ENCODE assay signal across 9 mouse cellular contexts in genomic region chr7:17017036-17017435, GRCm38 (mm10). TPM values are rescaled to one million over a fixed set of nuclear protein-coding genes. Genes with fewer than 3 reads are reported as not detected.
DNase-seq lines count a peak whose midpoint lies in the region; ATAC-seq and TF ChIP-seq lines count a peak whose summit lies in the region.
"Had no signal": no experiment of that assay in that cellular context is flagged by ENCODE, and none has a peak within 500 bp of the region (broad histone marks: within the 10 kb centered on the region; RNA-seq: fewer than 3 reads in every experiment).

No protein-coding gene starts in this region.

- no peak overlapping the region for H3K9ac ChIP-seq in embryonic facial prominence, embryonic 13.5 days

- H3ac ChIP-seq in myocyte (ENCODE audit: control insufficient read depth, insufficient read length), result no peak overlapping the region

- intact Hi-C loops in gastrocnemius, postnatal 14 days (cut with DNase I; ENCODE audit: low total_unique reads), result no loop called here
- intact Hi-C loops in left cerebral cortex, postnatal 14 days (cut with DNase I), result loop anchor here (5.0 kb wide), 1 partner anchor 35 kb away; no protein-coding TSS in a partner anchor

- no peak overlapping the region for H3K4me3 ChIP-seq in embryonic facial prominence, embryonic 13.5 days
- no peak overlapping the region for H3K4me3 ChIP-seq in embryonic facial prominence, embryonic 10.5 days
- H3K4me3 ChIP-seq in cerebellum, adult 2 months (replicated peaks; ENCODE audit: insufficient read depth, low read depth, low read length), result no peak overlapping the region
- no peak overlapping the region for H3K4me3 ChIP-seq in myocyte
- H3K4me3 ChIP-seq: erythroblast, embryonic 14.5 days had no signal

- no peak for TF ChIP-seq CTCF in cerebellum, adult 2 months (IDR thresholded peaks at IDR 0.05; ENCODE audit: borderline replicate concordance, insufficient read depth, low read depth, low read length)

- peaks cover 90% of the 10 kb centered on the region for H3K36me3 ChIP-seq in embryonic facial prominence, embryonic 13.5 days
- peaks cover 97% of the 10 kb centered on the region for H3K36me3 ChIP-seq in embryonic facial prominence, embryonic 10.5 days (replicated peaks)
- peaks cover 7% of the 10 kb centered on the region for H3K36me3 ChIP-seq in myocyte (ENCODE audit: control insufficient read depth, insufficient read depth)

- no peak for TF ChIP-seq POLR2A in cerebellum, adult 2 months (IDR thresholded peaks at IDR 0.05; ENCODE audit: borderline replicate concordance, insufficient read depth, low read length)
- no peak for TF ChIP-seq POLR2A in myocyte (IDR thresholded peaks at IDR 0.05; ENCODE audit: insufficient read length, low read depth)

- peaks cover 21% of the 10 kb centered on the region for H3K79me2 ChIP-seq in myocyte (ENCODE audit: control insufficient read depth, insufficient read depth)

- DNase-seq in embryonic facial prominence, embryonic 10.5 days (ENCODE audit: low spot score), result no peak
- DNase-seq in cerebellum, adult 2 months, result peak; percentile 99 to 100
- DNase-seq in gastrocnemius, postnatal 14 days, result peak; percentile 95
- DNase-seq in kidney, adult 18-20 months, result peak; percentile 89
- DNase-seq in left cerebral cortex, postnatal 14 days (ENCODE audit: low spot score in 2 of 2), result peak; percentile 92 to 96
- DNase-seq in urinary bladder, postnatal 14 days (ENCODE audit: low spot score), result peak; percentile 94

- H3K27me3 ChIP-seq in embryonic facial prominence, embryonic 13.5 days, result no peaks in the 10 kb centered on the region
- no peaks in the 10 kb centered on the region for H3K27me3 ChIP-seq in embryonic facial prominence, embryonic 10.5 days (replicated peaks; ENCODE audit: low read depth, poor library complexity, severe bottlenecking)
- no peaks in the 10 kb centered on the region for H3K27me3 ChIP-seq in cerebellum, adult 2 months (ENCODE audit: control insufficient read depth, insufficient read depth, low read length)
- no peaks in the 10 kb centered on the region for H3K27me3 ChIP-seq in myocyte (ENCODE audit: control insufficient read depth, insufficient read depth, insufficient read length)

- no peaks in the 10 kb centered on the region for H3K9me3 ChIP-seq in embryonic facial prominence, embryonic 13.5 days
- no peaks in the 10 kb centered on the region for H3K9me3 ChIP-seq in embryonic facial prominence, embryonic 10.5 days

- peak; percentile 50; the same call in 1 of the 2 replicates for ATAC-seq in embryonic facial prominence, embryonic 13.5 days (ENCODE audit: insufficient number of reproducible peaks, insufficient read depth, low FRiP score, low TSS enrichment, low read depth)

- 82% methylated on average over 1 of the region's 1 CpGs for WGBS in embryonic facial prominence, embryonic 13.5 days
- 94% methylated on average over 1 of the region's 1 CpGs for WGBS in embryonic facial prominence, embryonic 10.5 days
- 7% methylated on average over 1 of the region's 1 CpGs for WGBS in cerebellum, adult 2 months

- 0 out of 2 replicates have a peak, but pooled peaks cover 4% of the 10 kb centered on the region for H3K4me1 ChIP-seq in embryonic facial prominence, embryonic 13.5 days
- no peaks in the 10 kb centered on the region for H3K4me1 ChIP-seq in embryonic facial prominence, embryonic 10.5 days
- peaks cover 87% of the 10 kb centered on the region for H3K4me1 ChIP-seq in cerebellum, adult 2 months (ENCODE audit: control insufficient read depth, insufficient read depth, low read length)

- no peak overlapping the region for H3K4me2 ChIP-seq in embryonic facial prominence, embryonic 13.5 days
- H3K4me2 ChIP-seq in myocyte (ENCODE audit: low read depth), result peak overlapping the region; percentile 68

- no peak overlapping the region for H3K27ac ChIP-seq in embryonic facial prominence, embryonic 13.5 days
- H3K27ac ChIP-seq in embryonic facial prominence, embryonic 10.5 days (replicated peaks), result no peak overlapping the region
- peak overlapping the region; percentile 87 for H3K27ac ChIP-seq in cerebellum, adult 2 months (ENCODE audit: insufficient read depth, low read length)

TF ChIP-seq in myocyte, 11 proteins besides CTCF, POLR2A, EP300 and RAD21:
- TF ChIP-seq SRF (IDR thresholded peaks at IDR 0.05; ENCODE audit: control insufficient read depth, insufficient read length, low read depth), result no peak
- peak; percentile 19 to 93 (median 59) for TF ChIP-seq MYOG (IDR thresholded peaks at IDR 0.05; ENCODE audit: control insufficient read depth in 1 of 3, insufficient read depth in 1 of 3, insufficient read length in 2 of 3, low read depth in 2 of 3)
- TF ChIP-seq REST (IDR thresholded peaks at IDR 0.05; ENCODE audit: insufficient read depth, insufficient read length), result no peak
- no peak for TF ChIP-seq MAX (IDR thresholded peaks at IDR 0.05; ENCODE audit: low read depth)
- TF ChIP-seq TCF12 (IDR thresholded peaks at IDR 0.05; ENCODE audit: insufficient read depth, poor library complexity, severe bottlenecking), result no peak
- no peak for TF ChIP-seq USF1 (IDR thresholded peaks at IDR 0.05; ENCODE audit: low read depth)
- TF ChIP-seq MYOD1 (IDR thresholded peaks at IDR 0.05; ENCODE audit: control insufficient read depth in 1 of 3, insufficient read length in 2 of 3, low read depth in 2 of 3), result peak in 2 of 3 experiments; percentile 85 to 90
- no peak for TF ChIP-seq TCF3 (IDR thresholded peaks at IDR 0.05; ENCODE audit: insufficient read length, low read depth)
- no peak for TF ChIP-seq POLR2AphosphoS2 (IDR thresholded peaks at IDR 0.05; ENCODE audit: insufficient read length, low read depth)
- no peak for TF ChIP-seq CEBPB (IDR thresholded peaks at IDR 0.05; ENCODE audit: insufficient read depth, poor library complexity, severe bottlenecking)
- TF ChIP-seq E2F4 (IDR thresholded peaks at IDR 0.05; ENCODE audit: insufficient read depth), result no peak

RNA-seq across cellular contexts. Expression of gene Ppp5c, which starts 10.7 kb away (rescaled TPM):
- 109 and 112 TPM in 2 replicates for polyA plus RNA-seq in embryonic facial prominence, embryonic 13.5 days (2015; fragmentation: Nextera tagmentation; extraction: Ambion mirVana)
- 138 and 146 TPM in 2 replicates for polyA plus RNA-seq in embryonic facial prominence, embryonic 10.5 days (2016; fragmentation: Nextera tagmentation; extraction: Ambion mirVana)
- polyA plus RNA-seq in cerebellum, adult 2 months (2012; rRNA removed), result 306 and 336 TPM in 2 replicates
- total RNA-seq in gastrocnemius, postnatal 14 days (2021), result 10 to 100 TPM; 56.3 to 67.8 TPM
- total RNA-seq in left cerebral cortex, postnatal 14 days (2021), result 100 to 1,000 TPM; 182 to 185 TPM
- 126 TPM for polyA plus RNA-seq in myocyte (2012; fragmentation: generic; extraction: Trizol)

RNA-seq across cellular contexts. Expression of gene Ccdc8, which starts 24.5 kb away (rescaled TPM):
- 20.7 and 22.1 TPM in 2 replicates for polyA plus RNA-seq in embryonic facial prominence, embryonic 13.5 days (2015; fragmentation: Nextera tagmentation; extraction: Ambion mirVana)
- 10.5 and 11.9 TPM in 2 replicates for polyA plus RNA-seq in embryonic facial prominence, embryonic 10.5 days (2016; fragmentation: Nextera tagmentation; extraction: Ambion mirVana)
- 0.87 and 1.2 TPM in 2 replicates for polyA plus RNA-seq in cerebellum, adult 2 months (2012; rRNA removed)
- total RNA-seq in gastrocnemius, postnatal 14 days (2021), result 1 to 10 TPM; 5.8 to 6.5 TPM
- total RNA-seq in left cerebral cortex, postnatal 14 days (2021), result 1 to 10 TPM; 3.0 TPM
- polyA plus RNA-seq in myocyte (2012; fragmentation: generic; extraction: Trizol), result 21.0 TPM

RNA-seq across cellular contexts. Expression of gene Gm42372, which starts 34.1 kb away (rescaled TPM):
- polyA plus RNA-seq in embryonic facial prominence, embryonic 13.5 days (2015; fragmentation: Nextera tagmentation; extraction: Ambion mirVana), result 0.18 and 0.25 TPM in 2 replicates
- polyA plus RNA-seq in embryonic facial prominence, embryonic 10.5 days (2016; fragmentation: Nextera tagmentation; extraction: Ambion mirVana), result 0.59 and 0.86 TPM in 2 replicates
- 33.2 and 34.4 TPM in 2 replicates for polyA plus RNA-seq in cerebellum, adult 2 months (2012; rRNA removed)
- under 1 TPM in 1 of 2 experiments, not detected in 1; 0.04 TPM for total RNA-seq in gastrocnemius, postnatal 14 days (2021)
- total RNA-seq in left cerebral cortex, postnatal 14 days (2021), result 10 to 100 TPM; 59.2 to 61.7 TPM
- polyA plus RNA-seq in myocyte (2012; fragmentation: generic; extraction: Trizol), result not detected
- polyA plus RNA-seq: erythroblast, embryonic 14.5 days had no signal

RNA-seq across cellular contexts. Expression of gene Hif3a, which starts 45.2 kb away (rescaled TPM):
- 14.7 and 16.5 TPM in 2 replicates for polyA plus RNA-seq in embryonic facial prominence, embryonic 13.5 days (2015; fragmentation: Nextera tagmentation; extraction: Ambion mirVana)
- 5.6 and 5.7 TPM in 2 replicates for polyA plus RNA-seq in embryonic facial prominence, embryonic 10.5 days (2016; fragmentation: Nextera tagmentation; extraction: Ambion mirVana)
- polyA plus RNA-seq in cerebellum, adult 2 months (2012; rRNA removed), result 2.1 and 4.2 TPM in 2 replicates
- 1 to 10 TPM; 1.6 to 6.0 TPM for total RNA-seq in gastrocnemius, postnatal 14 days (2021)
- 10 to 100 TPM in 1 of 2 experiments, 1 to 10 TPM in 1; 8.3 to 16.0 TPM for total RNA-seq in left cerebral cortex, postnatal 14 days (2021)
- 0.16 TPM for polyA plus RNA-seq in myocyte (2012; fragmentation: generic; extraction: Trizol)

RNA-seq across cellular contexts. Expression of gene Psg16, which starts 56.8 kb away (rescaled TPM):
- 0.14 and 0.21 TPM in 2 replicates for polyA plus RNA-seq in embryonic facial prominence, embryonic 13.5 days (2015; fragmentation: Nextera tagmentation; extraction: Ambion mirVana)
- 0.09 and 0.10 TPM in 2 replicates for polyA plus RNA-seq in embryonic facial prominence, embryonic 10.5 days (2016; fragmentation: Nextera tagmentation; extraction: Ambion mirVana)
- 20.8 and 22.0 TPM in 2 replicates for polyA plus RNA-seq in cerebellum, adult 2 months (2012; rRNA removed)
- under 1 TPM; 0.04 to 0.09 TPM for total RNA-seq in gastrocnemius, postnatal 14 days (2021)
- 1 to 10 TPM; 3.8 to 4.2 TPM for total RNA-seq in left cerebral cortex, postnatal 14 days (2021)
- not detected for polyA plus RNA-seq in myocyte (2012; fragmentation: generic; extraction: Trizol)
- polyA plus RNA-seq: erythroblast, embryonic 14.5 days had no signal

Comparison
In these comparisons a context has a peak if more than half of its experiments do, and no peak if none do; other contexts are left out.
1. RNA of gene Gm42372, which starts 34.1 kb away (polyA plus RNA-seq): 33.2 to 34.4 TPM in cerebellum, adult 2 months; 0.59 to 0.86 TPM in embryonic facial prominence, embryonic 10.5 days, 0.18 to 0.25 TPM in embryonic facial prominence, embryonic 13.5 days and not detected in myocyte (single experiment); every median in the first group is over 10 times any median in the second.